Mouse (Mus musculus) thymus, adult 2 months (tissue): ENCODE data around the gene Morc3.

Experiments used
- CTCF ChIP-seq: fragments of 200-500 bp; IDR thresholded peaks from 2 replicates; pipeline ENCODE4 v1.5.1; 2012; ENCODE audit warnings: mild to moderate bottlenecking, control low read depth, low read length, moderate library complexity, borderline replicate concordance; ENCODE audit not compliant: control insufficient read depth, poor library complexity, insufficient read depth; ENCODE audit errors: extremely low read depth
- POLR2A ChIP-seq: fragments of 200-500 bp; IDR thresholded peaks from 2 replicates; pipeline ENCODE4 v1.6.1; 2012; ENCODE audit warnings: mild to moderate bottlenecking, low read length, control low read depth, moderate library complexity; ENCODE audit not compliant: control insufficient read depth, poor library complexity, insufficient read depth; ENCODE audit errors: extremely low read depth

GRCm38 (mm10) chr16:93860686-93861085 is 28.8 kb downstream of the Morc3 start:
- TF ChIP-seq POLR2A (no peak), CTCF (no peak)
